Mouse (Mus musculus): ENCODE measurements around the gene Kirrel. TPM values are rescaled to one million over a fixed set of nuclear protein-coding genes. Genes with fewer than 3 reads are reported as not detected.

Gene Kirrel
- polyA plus RNA-seq, 1 experiment from 2014 or later: 5.6 TPM

GRCm38 (mm10) chr3:87112264-87112663, 62.3 kb downstream of the Kirrel start:
- H3K4me1 ChIP-seq (ENCODE audit: control insufficient read depth, insufficient read depth, low read length): no peaks in the 10 kb centered on the region
- no peak overlapping the region for H3K4me2 ChIP-seq (ENCODE audit: low read length)
- H3K9me3 ChIP-seq (replicated peaks; ENCODE audit: control insufficient read depth, low read length, poor library complexity, severe bottlenecking): no peaks in the 10 kb centered on the region
- no peak for ATAC-seq
- WGBS: 41% methylated on average over 3 of the region's 3 CpGs
- H3K4me3 ChIP-seq (ENCODE audit: low read depth, low read length): no peak overlapping the region
- H3K27me3 ChIP-seq (ENCODE audit: control insufficient read depth, insufficient read depth, low read depth, low read length): no peaks in the 10 kb centered on the region
- no peaks in the 10 kb centered on the region for H3K36me3 ChIP-seq (ENCODE audit: control insufficient read depth, insufficient read depth, low read length)
- no peak overlapping the region for H3K27ac ChIP-seq (ENCODE audit: low read length)
- H3K9ac ChIP-seq (ENCODE audit: low read depth, low read length): no peak overlapping the region

- 70% methylated on average over 2 of the region's 2 CpGs for WGBS
- no peak for ATAC-seq
These were observed 69.7 kb downstream of the Kirrel start for GRCm38 (mm10) chr3:87104856-87105255.

GRCm38 (mm10) chr3:87102346-87102745, 72.2 kb downstream of the Kirrel start:
- WGBS: 16% methylated on average over 7 of the region's 7 CpGs
- no peak overlapping the region for H3K9ac ChIP-seq (ENCODE audit: low read depth, low read length)

More at GRCm38 (mm10) chr3:87104856-87105255, 69.7 kb downstream of the Kirrel start:
- Histone ChIP-seq H3K4me1 (ENCODE audit: control insufficient read depth, insufficient read depth, low read length) (peaks cover 15% of the 10 kb centered on the region), H3K9ac (ENCODE audit: low read depth, low read length) (no peak overlapping the region), H3K9me3 (replicated peaks; ENCODE audit: control insufficient read depth, low read length, poor library complexity, severe bottlenecking) (no peaks in the 10 kb centered on the region), H3K4me3 (ENCODE audit: low read depth, low read length) (no peak overlapping the region), H3K27ac (ENCODE audit: low read length) (no peak overlapping the region), H3K36me3 (ENCODE audit: control insufficient read depth, insufficient read depth, low read length) (no peaks in the 10 kb centered on the region), H3K4me2 (ENCODE audit: low read length) (no peak overlapping the region), H3K27me3 (ENCODE audit: control insufficient read depth, insufficient read depth, low read depth, low read length) (no peaks in the 10 kb centered on the region)

GRCm38 (mm10) chr3:87100911-87101310, 73.6 kb downstream of the Kirrel start:
- Histone ChIP-seq H3K36me3 (ENCODE audit: control insufficient read depth, insufficient read depth, low read length) (no peaks in the 10 kb centered on the region), H3K27ac (ENCODE audit: low read length) (no peak overlapping the region), H3K9me3 (replicated peaks; ENCODE audit: control insufficient read depth, low read length, poor library complexity, severe bottlenecking) (no peaks in the 10 kb centered on the region), H3K27me3 (ENCODE audit: control insufficient read depth, insufficient read depth, low read depth, low read length) (no peaks in the 10 kb centered on the region), H3K4me2 (ENCODE audit: low read length) (no peak overlapping the region), H3K4me3 (ENCODE audit: low read depth, low read length) (no peak overlapping the region), H3K4me1 (ENCODE audit: control insufficient read depth, insufficient read depth, low read length) (peaks cover 15% of the 10 kb centered on the region), H3K9ac (ENCODE audit: low read depth, low read length) (no peak overlapping the region)
- WGBS: 87% methylated on average over 4 of the region's 4 CpGs
- no peak for ATAC-seq

More at GRCm38 (mm10) chr3:87102346-87102745, 72.2 kb downstream of the Kirrel start:
- no peak overlapping the region for H3K4me2 ChIP-seq (ENCODE audit: low read length)
- H3K27me3 ChIP-seq (ENCODE audit: control insufficient read depth, insufficient read depth, low read depth, low read length): no peaks in the 10 kb centered on the region
- peaks cover 15% of the 10 kb centered on the region for H3K4me1 ChIP-seq (ENCODE audit: control insufficient read depth, insufficient read depth, low read length)
- 0 out of 2 replicates have a peak overlapping the region, but pooled peaks have one; percentile 19 for H3K27ac ChIP-seq (ENCODE audit: low read length)
- H3K9me3 ChIP-seq (replicated peaks; ENCODE audit: control insufficient read depth, low read length, poor library complexity, severe bottlenecking): no peaks in the 10 kb centered on the region
- no peak for ATAC-seq
- H3K36me3 ChIP-seq (ENCODE audit: control insufficient read depth, insufficient read depth, low read length): no peaks in the 10 kb centered on the region
- H3K4me3 ChIP-seq (ENCODE audit: low read depth, low read length): no peak overlapping the region

GRCm38 (mm10) chr3:87097969-87098946, 76.3 kb downstream of the Kirrel start:
- peak; percentile 47; the same call in 1 of the 2 replicates for ATAC-seq
- 71% methylated on average over 19 of the region's 19 CpGs for WGBS

GRCm38 (mm10) chr3:87097205-87097604, 77.3 kb downstream of the Kirrel start:
- no peak overlapping the region for H3K9ac ChIP-seq (ENCODE audit: low read depth, low read length)
- H3K4me1 ChIP-seq (ENCODE audit: control insufficient read depth, insufficient read depth, low read length): peaks cover 4% of the 10 kb centered on the region
- no peak for ATAC-seq
- no peaks in the 10 kb centered on the region for H3K9me3 ChIP-seq (replicated peaks; ENCODE audit: control insufficient read depth, low read length, poor library complexity, severe bottlenecking)
- no peak overlapping the region for H3K4me2 ChIP-seq (ENCODE audit: low read length)
- no peak overlapping the region for H3K27ac ChIP-seq (ENCODE audit: low read length)
- H3K36me3 ChIP-seq (ENCODE audit: control insufficient read depth, insufficient read depth, low read length): no peaks in the 10 kb centered on the region
- no peak overlapping the region for H3K4me3 ChIP-seq (ENCODE audit: low read depth, low read length)
- 96% methylated on average over 9 of the region's 9 CpGs for WGBS
- H3K27me3 ChIP-seq (ENCODE audit: control insufficient read depth, insufficient read depth, low read depth, low read length): no peaks in the 10 kb centered on the region

More at GRCm38 (mm10) chr3:87097969-87098946, 76.3 kb downstream of the Kirrel start:
- H3K27ac ChIP-seq (ENCODE audit: low read length): no peak overlapping the region
- H3K4me2 ChIP-seq (ENCODE audit: low read length): no peak overlapping the region
- no peak overlapping the region for H3K9ac ChIP-seq (ENCODE audit: low read depth, low read length)
- H3K9me3 ChIP-seq (replicated peaks; ENCODE audit: control insufficient read depth, low read length, poor library complexity, severe bottlenecking): no peaks in the 10 kb centered on the region
- no peak overlapping the region for H3K4me3 ChIP-seq (ENCODE audit: low read depth, low read length)
- H3K27me3 ChIP-seq (ENCODE audit: control insufficient read depth, insufficient read depth, low read depth, low read length): no peaks in the 10 kb centered on the region
- H3K4me1 ChIP-seq (ENCODE audit: control insufficient read depth, insufficient read depth, low read length): peaks cover 9% of the 10 kb centered on the region
- no peaks in the 10 kb centered on the region for H3K36me3 ChIP-seq (ENCODE audit: control insufficient read depth, insufficient read depth, low read length)

GRCm38 (mm10) chr3:87093718-87094117, 80.8 kb downstream of the Kirrel start:
- no peak overlapping the region for H3K9ac ChIP-seq (ENCODE audit: low read depth, low read length)
- no peak overlapping the region for H3K27ac ChIP-seq (ENCODE audit: low read length)
- no peaks in the 10 kb centered on the region for H3K4me1 ChIP-seq (ENCODE audit: control insufficient read depth, insufficient read depth, low read length)
- H3K36me3 ChIP-seq (ENCODE audit: control insufficient read depth, insufficient read depth, low read length): no peaks in the 10 kb centered on the region
- WGBS: 74% methylated on average over 6 of the region's 6 CpGs
- no peak for ATAC-seq
- no peak overlapping the region for H3K4me3 ChIP-seq (ENCODE audit: low read depth, low read length)
- no peaks in the 10 kb centered on the region for H3K9me3 ChIP-seq (replicated peaks; ENCODE audit: control insufficient read depth, low read length, poor library complexity, severe bottlenecking)
- no peak overlapping the region for H3K4me2 ChIP-seq (ENCODE audit: low read length)
- no peaks in the 10 kb centered on the region for H3K27me3 ChIP-seq (ENCODE audit: control insufficient read depth, insufficient read depth, low read depth, low read length)

- no peak overlapping the region for H3K4me2 ChIP-seq (ENCODE audit: low read length)
- H3K27me3 ChIP-seq (ENCODE audit: control insufficient read depth, insufficient read depth, low read depth, low read length): no peaks in the 10 kb centered on the region
- 77% methylated on average over 13 of the region's 13 CpGs for WGBS
These were observed 84.6 kb downstream of the Kirrel start for GRCm38 (mm10) chr3:87089694-87090565.

More at GRCm38 (mm10) chr3:87089694-87090565, 84.6 kb downstream of the Kirrel start:
- H3K27ac ChIP-seq (ENCODE audit: low read length): no peak overlapping the region
- no peaks in the 10 kb centered on the region for H3K9me3 ChIP-seq (replicated peaks; ENCODE audit: control insufficient read depth, low read length, poor library complexity, severe bottlenecking)
- H3K4me3 ChIP-seq (ENCODE audit: low read depth, low read length): no peak overlapping the region
- peak; percentile 90 for ATAC-seq
- peaks cover 2% of the 10 kb centered on the region for H3K36me3 ChIP-seq (ENCODE audit: control insufficient read depth, insufficient read depth, low read length)
- no peak overlapping the region for H3K9ac ChIP-seq (ENCODE audit: low read depth, low read length)
- no peaks in the 10 kb centered on the region for H3K4me1 ChIP-seq (ENCODE audit: control insufficient read depth, insufficient read depth, low read length)

Data from midbrain, embryonic 16.5 days (tissue).